ENCODE assay signal across 18 mouse cellular contexts in genomic region chr12:40538780-40539179, GRCm38 (mm10).
"Had no signal": no experiment of that assay in that cellular context is flagged by ENCODE, and none has a peak within 500 bp of the region (broad histone marks: within the 10 kb centered on the region; RNA-seq: fewer than 3 reads in every experiment).

No protein-coding gene starts in this region.

- H3K9ac ChIP-seq: limb, embryonic 12.5 days; limb, embryonic 15.5 days; liver, embryonic 14.5 days; liver, postnatal 0 days; lung, embryonic 15.5 days; midbrain, embryonic 13.5 days had no signal

- DNase-seq: kidney, postnatal 14 days; kidney, postnatal 4 days; left cerebral cortex, postnatal 4 days; liver, postnatal 0 days; lung, postnatal 10 days; lung, postnatal 36 days; thymus, adult 18-20 months; thymus, postnatal 36 days had no signal

- H3K9me3 ChIP-seq: limb, embryonic 12.5 days; limb, embryonic 15.5 days; lung, embryonic 15.5 days; midbrain, embryonic 10.5 days; midbrain, embryonic 13.5 days had no signal

- H3K27me3 ChIP-seq: limb, embryonic 12.5 days; limb, embryonic 15.5 days; lung, embryonic 15.5 days; midbrain, embryonic 13.5 days had no signal

- H3K36me3 ChIP-seq: limb, embryonic 12.5 days; limb, embryonic 15.5 days; lung, embryonic 15.5 days; midbrain, embryonic 10.5 days; midbrain, embryonic 13.5 days had no signal

- H3K4me3 ChIP-seq: limb, embryonic 12.5 days; limb, embryonic 15.5 days; lung, embryonic 15.5 days; megakaryocyte, embryonic 14.5 days; midbrain, embryonic 10.5 days; midbrain, embryonic 13.5 days; myocyte had no signal

- H3K4me1 ChIP-seq: limb, embryonic 12.5 days; midbrain, embryonic 10.5 days had no signal

- H3K4me2 ChIP-seq: limb, embryonic 12.5 days; limb, embryonic 15.5 days; liver, embryonic 11.5 days; lung, embryonic 15.5 days; midbrain, embryonic 13.5 days had no signal

- ATAC-seq: liver, postnatal 0 days; midbrain, embryonic 13.5 days; midbrain, embryonic 16.5 days had no signal

- H3K27ac ChIP-seq: limb, embryonic 12.5 days; limb, embryonic 15.5 days; liver, embryonic 14.5 days; lung, embryonic 15.5 days; midbrain, embryonic 10.5 days; midbrain, embryonic 13.5 days had no signal
